Mouse (Mus musculus): ENCODE measurements around the gene Gjc3. TPM values are rescaled to one million over a fixed set of nuclear protein-coding genes. Genes with fewer than 3 reads are reported as not detected.

The Gjc3 gene
- total RNA-seq, 4 experiments from 2014 or later: 22.7 to 28.6 (median 25.6) TPM

DNA sequence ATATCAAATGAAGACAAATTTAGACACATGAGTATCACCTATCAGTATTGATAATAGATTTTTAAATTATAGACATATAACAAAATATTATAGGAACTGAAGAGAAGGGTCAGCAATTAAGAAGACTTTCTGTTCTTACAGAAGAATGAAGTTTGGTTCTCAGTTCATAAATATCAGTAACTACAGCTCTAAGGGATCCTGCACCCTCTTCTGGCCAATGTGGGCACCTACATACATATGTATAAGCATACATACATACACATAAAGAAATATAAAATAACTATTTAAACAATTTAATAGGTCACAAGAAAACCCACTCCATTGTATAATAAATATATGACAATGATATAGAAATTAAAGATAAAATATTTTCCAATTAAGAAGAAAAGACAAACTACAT, 48.4 kb downstream of the Gjc3 start:
- no peak for DNase-seq (ENCODE audit: low spot score in 2 of 2)

DNA sequence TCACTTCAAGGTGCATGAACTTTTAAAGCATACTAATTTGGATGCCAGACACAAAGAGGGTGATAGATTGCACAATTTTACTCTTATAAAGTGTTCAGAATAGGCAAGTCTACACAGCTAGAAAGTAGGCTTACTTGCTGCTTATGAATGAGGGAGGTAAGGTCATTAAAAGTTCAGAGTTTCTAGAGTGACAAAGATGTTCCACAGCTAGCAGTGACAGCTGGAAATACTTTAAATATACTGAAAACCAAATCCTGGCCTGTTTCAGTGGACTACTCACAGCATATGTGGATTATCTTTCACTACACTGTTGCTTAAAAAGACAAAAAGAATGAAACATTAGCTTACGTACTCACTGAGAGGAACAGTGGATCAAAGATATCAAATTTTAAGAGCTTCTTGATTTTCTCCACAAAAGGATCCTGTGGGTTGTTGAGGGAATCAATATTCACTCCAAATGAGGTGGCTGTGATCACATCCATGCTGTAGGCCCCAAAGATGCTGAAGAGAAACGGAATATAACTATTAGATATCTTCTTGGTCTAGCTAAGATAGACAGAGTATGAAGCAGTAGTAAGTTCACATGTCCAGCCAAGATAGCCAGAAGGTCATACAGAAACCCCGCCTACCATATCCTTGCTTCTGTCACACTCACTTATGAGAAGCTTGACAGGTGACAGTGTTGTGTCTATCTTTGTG, 53.2 kb downstream of the Gjc3 start:
- DNase-seq (ENCODE audit: low spot score in 2 of 2): no peak

Other genes starting within 250 kb of the Gjc3 start
- 10 to 100 TPM; 76.3 to 78.9 (median 77.7) TPM for gene Nyap1, start 221.5 kb downstream of the Gjc3 start, total RNA-seq (2022)
- 100 to 1,000 TPM; 149 to 216 (median 162) TPM for gene Tsc22d4, start 217.4 kb downstream of the Gjc3 start, total RNA-seq (2022)
- 10 to 100 TPM; 14.5 to 20.2 (median 15.9) TPM for gene Ppp1r35, start 184.2 kb downstream of the Gjc3 start, total RNA-seq (2022)
- 10 to 100 TPM; 42.8 to 57.8 (median 45.5) TPM for gene Mepce, start 175.4 kb downstream of the Gjc3 start, total RNA-seq (2022)
- 1 to 10 TPM; 5.9 to 8.7 (median 7.8) TPM for gene Zcwpw1, start 175.3 kb downstream of the Gjc3 start, total RNA-seq (2022)
- gene Pilra, start 126.8 kb downstream of the Gjc3 start, total RNA-seq (2022): 1 to 10 TPM in 3 of 4 experiments, under 1 TPM in 1; 0.91 to 2.6 (median 1.8) TPM
- not detected for gene Pilrb1, start 105.0 kb downstream of the Gjc3 start, total RNA-seq (2022)
- gene Pilrb2, start 91.3 kb downstream of the Gjc3 start, total RNA-seq (2022): not detected
- gene Cyp3a13, start 41.5 kb downstream of the Gjc3 start, total RNA-seq (2022): under 1 TPM; 0.37 to 0.59 (median 0.51) TPM
- gene Azgp1, start 18.4 kb upstream of the Gjc3 start, total RNA-seq (2022): not detected
- not detected for gene Smok3a, start 58.2 kb upstream of the Gjc3 start, total RNA-seq (2022)
- not detected for gene Smok3b, start 58.3 kb upstream of the Gjc3 start, total RNA-seq (2022)
- not detected for gene Smok3c, start 90.1 kb upstream of the Gjc3 start, total RNA-seq (2022)
- 10 to 100 TPM; 39.6 to 44.7 (median 42.9) TPM for gene Zkscan1, start 122.0 kb upstream of the Gjc3 start, total RNA-seq (2022)
- gene Zscan21, start 153.8 kb upstream of the Gjc3 start, total RNA-seq (2022): 10 to 100 TPM; 15.9 to 17.8 (median 16.3) TPM
- 10 to 100 TPM; 11.6 to 14.0 (median 13.4) TPM for gene Zfp113, start 192.6 kb upstream of the Gjc3 start, total RNA-seq (2022)
- gene Cops6, start 198.0 kb upstream of the Gjc3 start, total RNA-seq (2022): 100 to 1,000 TPM; 133 to 147 (median 144) TPM
- 10 to 100 TPM; 21.6 to 28.1 (median 24.0) TPM for gene Ap4m1, start 208.9 kb upstream of the Gjc3 start, total RNA-seq (2022)
- gene Mcm7, start 209.3 kb upstream of the Gjc3 start, total RNA-seq (2022): 10 to 100 TPM; 15.2 to 17.9 (median 15.9) TPM
- 10 to 100 TPM; 34.6 to 42.1 (median 38.8) TPM for gene Taf6, start 224.4 kb upstream of the Gjc3 start, total RNA-seq (2022)
- 10 to 100 TPM; 11.7 to 14.7 (median 12.5) TPM for gene Cnpy4, start 224.4 kb upstream of the Gjc3 start, total RNA-seq (2022)
- 1 to 10 TPM; 7.4 to 9.1 (median 8.5) TPM for gene Mblac1, start 231.2 kb upstream of the Gjc3 start, total RNA-seq (2022)

Measured in left cerebral cortex, adult 8-10 months (tissue).